Mouse (Mus musculus) liver, adult (tissue): Measurements from ENCODE around the gene Adam26b.
"Not testable (repeated sequence)": the region's sequence is repeated elsewhere in the genome, so short reads cannot be mapped to it uniquely, and the experiment has no call there.

Experiments used
- GATA4 ChIP-seq: IDR thresholded peaks from 2 replicates; pipeline ENCODE4 v1.6.1; 2014; ENCODE audit warnings: mild to moderate bottlenecking, low read length; ENCODE audit not compliant: insufficient replicate concordance

Adam26b gene

GRCm38 (mm10) chr8:43528006-43528405, at the start of gene Adam26b:
Gene Adam26b (minus strand): TSS chr8:43528106.
- not testable (repeated sequence) for TF ChIP-seq GATA4

- not testable (repeated sequence) for TF ChIP-seq GATA4
These were observed 48.7 kb upstream of the Adam26b start, which contains the start of gene Adam26a for GRCm38 (mm10) chr8:43576607-43577006. Gene Adam26a (minus strand): TSS chr8:43576707.
